Mouse (Mus musculus): ENCODE measurements around the gene Tsn.
A peak's percentile ranks its signal among the peaks of the same experiment; 100 is the strongest.

DNA sequence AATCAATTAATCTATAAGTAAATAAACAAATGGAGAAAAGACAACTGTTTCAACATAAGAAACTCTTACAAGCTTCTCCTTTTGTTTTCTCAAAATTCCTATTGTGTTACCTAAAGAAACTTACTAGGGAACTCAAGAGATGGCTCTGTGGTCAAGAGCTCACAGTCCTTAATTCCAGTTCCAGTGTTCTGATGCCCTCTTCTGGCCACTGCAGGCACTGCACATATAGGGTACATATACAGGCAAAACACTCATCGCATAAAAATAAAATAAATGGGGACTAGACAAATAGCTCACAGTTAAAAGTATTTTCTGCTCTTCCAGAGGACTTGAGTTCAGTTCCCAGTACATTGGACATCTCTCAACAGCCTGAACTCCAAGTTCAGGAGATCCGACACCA, 9.2 kb upstream of the Tsn start:
- peak; percentile 48 for TF ChIP-seq CTCF (IDR thresholded peaks at IDR 0.05; ENCODE audit: low read depth)
- no peak for TF ChIP-seq EP300 (IDR thresholded peaks at IDR 0.05; ENCODE audit: low read depth)
